Mouse (Mus musculus) megakaryocyte, embryonic 14.5 days (primary cell): ENCODE data around the gene Hectd1.

Source experiments
- FLI1 ChIP-seq: IDR thresholded peaks from 2 replicates; pipeline ENCODE4 v1.6.1; 2012; ENCODE audit warnings: low read length, inconsistent platforms, mixed read lengths
- GATA1 ChIP-seq: IDR thresholded peaks from 3 replicates; pipeline ENCODE4 v1.6.1; 2012; ENCODE audit warnings: mixed read lengths, low read length, inconsistent platforms, borderline replicate concordance

GRCm38 (mm10) chr12:51736807-51737206, 92.5 kb downstream of the Hectd1 start:
- TF ChIP-seq GATA1 = no peak
- TF ChIP-seq FLI1 = no peak
